Mouse (Mus musculus) embryonic facial prominence, embryonic 13.5 days (tissue): ENCODE results near the gene Adk. TPM values are rescaled to one million over a fixed set of nuclear protein-coding genes. Genes with fewer than 3 reads are reported as not detected.
A peak's percentile ranks its signal among the peaks of the same experiment; 100 is the strongest.
"Not testable (repeated sequence)": the region's sequence is repeated elsewhere in the genome, so short reads cannot be mapped to it uniquely, and the experiment has no call there.

Source experiments
- ATAC-seq: fragments of 200-750 bp; cut with Nextera tagmentation; 2 replicates; pipeline ENCODE4 v1.8.0; 2017; ENCODE audit warnings: low read depth; ENCODE audit not compliant: insufficient number of reproducible peaks, insufficient read depth, low FRiP score, low TSS enrichment
- H3K27ac ChIP-seq: fragments of 300-500 bp; sonication (generic); 2 replicates; pipeline ENCODE4 v1.5.1; 2015; ENCODE audit warnings: moderate library complexity, mild to moderate bottlenecking, inconsistent platforms
- H3K27me3 ChIP-seq: fragments of 300-500 bp; sonication (generic); 2 replicates; pipeline ENCODE4 v1.6.1; 2015; ENCODE audit warnings: mild to moderate bottlenecking, inconsistent platforms
- H3K36me3 ChIP-seq: fragments of 300-500 bp; sonication (generic); 2 replicates; pipeline ENCODE4 v1.6.1; 2015; ENCODE audit warnings: mild to moderate bottlenecking, inconsistent platforms
- H3K4me1 ChIP-seq: fragments of 300-500 bp; sonication (generic); 2 replicates; pipeline ENCODE4 v1.6.1; 2015; ENCODE audit warnings: inconsistent platforms
- H3K4me2 ChIP-seq: fragments of 300-500 bp; sonication (generic); 2 replicates; pipeline ENCODE4 v1.6.1; 2015; ENCODE audit warnings: moderate library complexity, mild to moderate bottlenecking, inconsistent platforms
- H3K4me3 ChIP-seq: fragments of 300-500 bp; sonication (generic); 2 replicates; pipeline ENCODE4 v1.5.1; 2015; ENCODE audit warnings: mild to moderate bottlenecking, inconsistent platforms
- H3K9ac ChIP-seq: fragments of 300-500 bp; sonication (generic); 2 replicates; pipeline ENCODE4 v1.6.1; 2015; ENCODE audit warnings: mild to moderate bottlenecking, inconsistent platforms
- H3K9me3 ChIP-seq: fragments of 300-500 bp; sonication (generic); 2 replicates; pipeline ENCODE4 v1.6.1; 2016; ENCODE audit warnings: inconsistent platforms
- WGBS: fragments of 180-500 bp; shearing (Covaris S2); methylation state at CpG from one replicate; pipeline ENCODE4 v1.1.7; 2015; ENCODE audit warnings: mixed read lengths; 5-methylcytosine and 5-hydroxymethylcytosine counted together
- polyA plus RNA-seq: library from polyadenylated mRNA; unstranded; fragments of >200 nt; fragmentation: Nextera tagmentation; extraction: Ambion mirVana; gene quantifications from 2 replicates; pipeline ENCODE4 v1.2.1, GENCODE M21; 2015

The Adk gene
- polyA plus RNA-seq, 1 experiment from 2014 or later: 168 TPM

DNA sequence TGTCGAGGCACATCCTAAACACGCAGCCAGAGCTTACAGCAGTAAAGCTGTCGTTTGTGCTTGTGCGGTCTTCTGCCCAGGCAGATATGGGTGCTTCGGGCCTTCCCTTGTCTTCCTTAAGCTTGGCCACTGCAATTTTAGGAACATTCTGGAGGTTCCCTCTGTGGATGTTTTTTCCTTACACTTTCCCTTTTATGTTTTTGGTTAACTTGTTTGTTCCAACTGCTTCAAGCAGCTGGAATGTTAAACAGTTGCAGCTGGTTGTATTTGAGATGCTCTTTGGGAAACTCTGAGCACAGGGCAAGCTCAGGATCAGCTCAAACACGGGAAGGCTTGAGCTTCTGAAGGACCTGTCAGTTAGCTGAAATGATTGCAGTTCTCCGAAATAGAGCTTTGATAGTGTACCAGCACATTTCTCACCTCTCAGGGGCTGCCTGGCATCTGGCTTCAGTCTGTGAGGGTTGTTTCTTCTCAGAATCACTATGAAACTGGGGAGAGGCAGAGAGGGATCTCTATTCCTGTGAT, 34.5 kb downstream of the Adk start:
- Histone ChIP-seq H3K36me3 (no peaks in the 10 kb centered on the region), H3K27ac (peak overlapping the region; percentile 96), H3K4me3 (no peak overlapping the region), H3K27me3 (no peaks in the 10 kb centered on the region), H3K9ac (peak overlapping the region; percentile 59), H3K9me3 (no peaks in the 10 kb centered on the region), H3K4me1 (peaks cover 34% of the 10 kb centered on the region), H3K4me2 (peak overlapping the region; percentile 46)
- ATAC-seq: no peak
- 10% methylated on average over 7 of the region's 7 CpGs for WGBS

- peak overlapping the region; percentile 59 for H3K9ac ChIP-seq
- H3K4me2 ChIP-seq: peak overlapping the region; percentile 46
- no peak for ATAC-seq
- no peak overlapping the region for H3K4me3 ChIP-seq
- peaks cover 34% of the 10 kb centered on the region for H3K4me1 ChIP-seq
- peak overlapping the region; percentile 96 for H3K27ac ChIP-seq
- H3K9me3 ChIP-seq: no peaks in the 10 kb centered on the region
- H3K36me3 ChIP-seq: peaks cover 2% of the 10 kb centered on the region; the same call in 1 of the 2 replicates
- 35% methylated on average over 4 of the region's 4 CpGs for WGBS
- H3K27me3 ChIP-seq: no peaks in the 10 kb centered on the region
These were observed 35.2 kb downstream of the Adk start for GRCm38 (mm10) chr14:21087390-21088060.

DNA sequence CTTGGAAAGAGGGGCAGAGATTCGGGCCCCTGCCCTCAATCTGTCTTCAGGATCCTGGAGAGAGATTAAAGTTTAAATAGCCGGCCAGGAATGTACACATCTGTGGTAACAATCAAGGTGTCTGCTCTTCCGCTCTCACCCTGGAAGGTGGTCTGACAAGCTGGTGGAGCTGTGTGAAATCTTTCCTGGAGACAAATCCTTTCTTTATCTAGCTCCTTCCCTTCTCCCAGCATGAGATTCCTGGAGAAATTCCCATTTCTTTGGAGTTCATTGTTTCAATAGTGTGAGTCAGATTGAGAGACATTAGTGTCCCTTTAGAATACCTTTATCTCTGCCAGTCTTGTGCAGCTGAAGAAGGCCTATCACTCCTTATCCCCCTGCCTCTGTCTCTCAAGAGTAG, 36.4 kb downstream of the Adk start:
- Histone ChIP-seq H3K27me3 (no peaks in the 10 kb centered on the region), H3K9ac (no peak overlapping the region), H3K36me3 (peaks cover 11% of the 10 kb centered on the region), H3K4me3 (no peak overlapping the region), H3K4me2 (no peak overlapping the region), H3K9me3 (no peaks in the 10 kb centered on the region), H3K27ac (peak overlapping the region; percentile 96), H3K4me1 (peaks cover 34% of the 10 kb centered on the region)
- no peak for ATAC-seq
- 46% methylated on average over 3 of the region's 3 CpGs for WGBS

- ATAC-seq: no peak
- H3K36me3 ChIP-seq: peaks cover 11% of the 10 kb centered on the region
- no peak overlapping the region for H3K27ac ChIP-seq
- no peaks in the 10 kb centered on the region for H3K27me3 ChIP-seq
- peaks cover 34% of the 10 kb centered on the region for H3K4me1 ChIP-seq
- H3K4me3 ChIP-seq: no peak overlapping the region
- 81% methylated on average over 3 of the region's 3 CpGs for WGBS
- H3K9me3 ChIP-seq: no peaks in the 10 kb centered on the region
- H3K9ac ChIP-seq: no peak overlapping the region
- no peak overlapping the region for H3K4me2 ChIP-seq
These were observed 38.0 kb downstream of the Adk start for GRCm38 (mm10) chr14:21090400-21090799.

GRCm38 (mm10) chr14:21090930-21091486, 38.6 kb downstream of the Adk start:
- H3K4me3 ChIP-seq: no peak overlapping the region
- H3K9ac ChIP-seq: no peak overlapping the region
- peaks cover 28% of the 10 kb centered on the region for H3K4me1 ChIP-seq
- H3K9me3 ChIP-seq: no peaks in the 10 kb centered on the region
- no peak for ATAC-seq
- 91% methylated on average over 3 of the region's 3 CpGs for WGBS
- H3K4me2 ChIP-seq: no peak overlapping the region
- H3K27ac ChIP-seq: no peak overlapping the region
- H3K27me3 ChIP-seq: no peaks in the 10 kb centered on the region
- peaks cover 11% of the 10 kb centered on the region for H3K36me3 ChIP-seq

DNA sequence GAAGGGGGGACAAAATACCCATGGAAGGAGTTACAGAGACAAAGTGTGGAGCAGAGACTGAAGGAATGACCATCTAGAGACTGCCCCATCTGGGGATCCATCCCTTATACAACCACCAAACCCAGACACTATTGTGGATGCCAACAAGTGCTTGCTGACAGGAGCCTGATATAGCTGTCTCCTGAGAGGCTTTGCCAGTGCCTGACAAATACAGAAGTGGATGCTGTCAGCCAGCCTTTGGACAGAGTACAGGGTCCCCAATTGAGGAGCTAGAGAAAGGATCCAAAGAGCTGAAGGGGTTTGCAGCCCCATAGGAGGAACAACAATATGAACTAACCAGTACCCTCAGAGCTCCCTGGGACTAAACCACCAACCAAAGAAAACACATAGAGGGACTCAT, 41.8 kb downstream of the Adk start:
- not testable (repeated sequence) for H3K9me3 ChIP-seq, H3K4me2 ChIP-seq, ATAC-seq, H3K4me1 ChIP-seq, H3K4me3 ChIP-seq, H3K27me3 ChIP-seq, H3K27ac ChIP-seq, H3K9ac ChIP-seq
- H3K36me3 ChIP-seq: peaks cover 11% of the 10 kb centered on the region

DNA sequence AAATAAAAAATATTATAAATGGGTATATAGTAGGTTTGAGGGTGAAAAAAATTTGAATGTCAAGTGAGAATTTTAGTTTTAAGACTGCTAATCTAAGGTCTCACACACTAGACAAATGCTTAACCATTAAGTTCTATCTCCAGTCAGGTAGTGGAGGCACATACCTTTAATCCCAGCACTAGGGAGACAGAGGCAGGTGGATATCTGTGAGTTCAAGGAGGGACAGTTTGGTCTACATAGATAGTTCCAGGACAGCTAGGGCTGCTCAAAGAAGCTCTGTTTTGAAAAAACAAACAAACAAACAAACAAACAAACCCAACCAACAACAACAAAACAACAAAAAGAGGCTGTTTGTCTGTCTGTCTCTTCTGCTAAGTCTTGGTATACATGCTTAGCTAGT, 43.9 kb downstream of the Adk start:
- no peak overlapping the region for H3K9ac ChIP-seq
- no peak overlapping the region for H3K27ac ChIP-seq
- no peaks in the 10 kb centered on the region for H3K9me3 ChIP-seq
- H3K4me1 ChIP-seq: peaks cover 15% of the 10 kb centered on the region
- no peak for ATAC-seq
- H3K4me3 ChIP-seq: no peak overlapping the region
- H3K27me3 ChIP-seq: no peaks in the 10 kb centered on the region
- H3K4me2 ChIP-seq: no peak overlapping the region
- H3K36me3 ChIP-seq: peaks cover 11% of the 10 kb centered on the region

DNA sequence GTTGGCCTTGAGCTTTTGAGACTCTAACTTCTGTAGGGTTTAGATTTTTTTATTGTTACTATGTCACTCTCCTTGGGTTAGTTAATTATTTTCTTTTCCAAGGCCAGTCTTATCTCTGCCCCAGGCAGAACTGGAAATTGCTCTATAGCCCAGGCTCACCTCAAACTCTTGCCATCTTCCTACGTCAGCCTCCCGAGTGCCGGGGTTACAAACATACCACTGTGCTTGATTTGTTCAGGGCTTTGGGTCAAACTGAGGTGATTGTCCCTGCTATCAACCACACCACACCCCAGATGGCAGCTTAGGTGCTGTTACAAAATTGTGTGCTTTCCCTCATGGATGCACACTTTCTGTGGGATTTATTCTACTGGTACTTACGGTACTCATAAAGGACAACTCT, 44.3 kb downstream of the Adk start:
- 55% methylated on average over 4 of the region's 4 CpGs for WGBS
- Histone ChIP-seq H3K4me2 (no peak overlapping the region), H3K36me3 (peaks cover 11% of the 10 kb centered on the region), H3K9me3 (no peaks in the 10 kb centered on the region), H3K4me1 (peaks cover 18% of the 10 kb centered on the region), H3K4me3 (no peak overlapping the region), H3K27me3 (no peaks in the 10 kb centered on the region), H3K27ac (no peak overlapping the region), H3K9ac (no peak overlapping the region)
- ATAC-seq: no peak

DNA sequence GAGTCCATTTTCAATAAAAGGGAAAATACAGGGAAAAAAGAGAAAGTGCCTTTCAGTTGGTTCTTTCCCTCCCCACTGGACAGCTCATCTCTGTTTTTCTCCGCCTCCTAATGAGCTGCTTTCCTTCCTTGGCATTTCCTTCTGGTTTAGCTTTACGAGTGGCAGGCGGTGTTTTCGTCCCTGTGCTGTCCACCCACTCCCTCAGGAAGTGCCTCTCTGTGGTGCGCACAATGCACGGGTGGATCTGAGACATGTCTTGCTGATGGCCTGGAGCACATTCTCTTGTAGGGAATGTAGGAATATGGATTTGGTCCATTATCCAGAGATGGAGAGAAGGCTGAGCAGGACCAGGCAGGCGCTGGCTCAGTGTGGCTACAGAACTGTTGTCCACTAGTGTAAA, 47.0 kb downstream of the Adk start:
- peak overlapping the region; percentile 36; the same call in 1 of the 2 replicates for H3K27ac ChIP-seq
- H3K4me3 ChIP-seq: no peak overlapping the region
- no peaks in the 10 kb centered on the region for H3K36me3 ChIP-seq
- peak overlapping the region; percentile 24; the same call in 1 of the 2 replicates for H3K4me2 ChIP-seq
- peaks cover 18% of the 10 kb centered on the region for H3K4me1 ChIP-seq
- H3K9ac ChIP-seq: no peak overlapping the region
- no peak for ATAC-seq
- no peaks in the 10 kb centered on the region for H3K9me3 ChIP-seq
- WGBS: 31% methylated on average over 7 of the region's 7 CpGs
- no peaks in the 10 kb centered on the region for H3K27me3 ChIP-seq

GRCm38 (mm10) chr14:21100876-21101275, 48.5 kb downstream of the Adk start:
- WGBS: 83% methylated on average over 2 of the region's 2 CpGs

DNA sequence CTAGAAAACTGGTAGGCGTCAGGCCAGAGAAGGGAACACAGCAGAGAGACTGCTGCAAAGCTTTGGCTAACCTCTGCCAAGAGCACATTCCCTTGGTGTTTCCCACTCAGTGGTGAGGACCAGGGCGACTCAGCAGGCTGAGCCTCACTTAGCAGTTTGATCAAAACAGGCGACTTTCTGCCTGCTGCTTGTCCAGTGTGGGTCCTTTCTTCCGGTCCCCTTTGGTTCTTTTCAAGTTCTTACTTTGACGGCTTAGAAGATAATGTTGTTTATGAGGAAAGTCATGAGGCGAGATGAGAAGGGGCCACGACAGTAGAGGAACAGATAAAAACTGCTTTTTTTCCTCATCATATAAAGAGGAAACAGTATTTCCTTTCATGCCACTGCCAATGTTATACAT, 49.2 kb downstream of the Adk start:
- WGBS: 65% methylated on average over 7 of the region's 7 CpGs
- Histone ChIP-seq H3K9me3 (no peaks in the 10 kb centered on the region), H3K27me3 (no peaks in the 10 kb centered on the region), H3K4me1 (peaks cover 18% of the 10 kb centered on the region), H3K4me2 (no peak overlapping the region), H3K27ac (no peak overlapping the region), H3K36me3 (0 out of 2 replicates have a peak, but pooled peaks cover 1% of the 10 kb centered on the region), H3K9ac (no peak overlapping the region), H3K4me3 (no peak overlapping the region)
- ATAC-seq: no peak

More at GRCm38 (mm10) chr14:21100876-21101275, 48.5 kb downstream of the Adk start:
- H3K27me3 ChIP-seq: no peaks in the 10 kb centered on the region
- no peak overlapping the region for H3K4me2 ChIP-seq
- H3K9ac ChIP-seq: no peak overlapping the region
- no peak overlapping the region for H3K4me3 ChIP-seq
- H3K36me3 ChIP-seq: no peaks in the 10 kb centered on the region
- no peak for ATAC-seq
- peaks cover 18% of the 10 kb centered on the region for H3K4me1 ChIP-seq
- H3K9me3 ChIP-seq: no peaks in the 10 kb centered on the region
- H3K27ac ChIP-seq: no peak overlapping the region

DNA sequence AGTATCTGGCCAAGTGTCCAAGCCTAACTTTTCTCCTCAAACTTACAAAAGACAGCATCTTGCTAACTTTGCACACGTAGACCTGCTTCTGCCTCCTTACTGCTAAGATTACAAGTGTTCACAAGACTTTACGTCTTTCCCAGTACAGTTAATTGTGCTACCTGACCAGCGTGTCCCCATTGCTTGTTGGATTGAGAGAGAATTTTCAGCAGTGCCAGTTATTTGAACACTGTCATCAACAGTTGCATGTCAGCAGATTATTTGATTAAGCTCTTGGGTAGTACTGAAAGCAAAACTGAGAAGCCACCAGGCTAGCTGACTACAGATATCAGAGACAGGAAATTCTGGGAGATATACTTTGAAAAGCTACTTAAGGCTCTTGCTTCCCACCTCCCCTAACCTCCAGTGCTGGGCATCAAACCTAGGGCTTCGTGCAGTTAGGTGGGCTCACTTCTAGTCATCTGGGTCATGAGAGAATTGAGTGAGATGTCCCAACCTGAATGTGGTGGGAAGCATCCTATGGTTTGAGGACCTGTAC, 50.4 kb downstream of the Adk start:
- Histone ChIP-seq H3K4me3 (no peak overlapping the region), H3K4me1 (peaks cover 18% of the 10 kb centered on the region), H3K9me3 (no peaks in the 10 kb centered on the region), H3K27ac (no peak overlapping the region), H3K9ac (no peak overlapping the region), H3K4me2 (no peak overlapping the region), H3K27me3 (no peaks in the 10 kb centered on the region), H3K36me3 (0 out of 2 replicates have a peak, but pooled peaks cover 3% of the 10 kb centered on the region)
- 91% methylated on average over 4 of the region's 4 CpGs for WGBS
- ATAC-seq: no peak
